Mouse (Mus musculus) macrophage (primary cell): ENCODE data around the gene Nr2c2. TPM values are rescaled to one million over a fixed set of nuclear protein-coding genes. Genes with fewer than 3 reads are reported as not detected.
"Not testable (repeated sequence)": the region's sequence is repeated elsewhere in the genome, so short reads cannot be mapped to it uniquely, and the experiment has no call there.

Source experiments
- H3K27ac ChIP-seq: fragments of 350-480 bp; formaldehyde crosslinking; 2 replicates; pipeline ENCODE4 v1.9.0; 2021
- H3K36me3 ChIP-seq: fragments of 350-480 bp; formaldehyde crosslinking; 2 replicates; pipeline ENCODE4 v1.9.0; 2021; ENCODE audit errors: inconsistent target
- H3K4me3 ChIP-seq: fragments of 350-480 bp; formaldehyde crosslinking; 2 replicates; pipeline ENCODE4 v1.9.0; 2021; ENCODE audit errors: inconsistent target
- H3K79me2 ChIP-seq: fragments of 350-480 bp; formaldehyde crosslinking; 2 replicates; pipeline ENCODE4 v1.9.0; 2021; ENCODE audit errors: inconsistent target
- WGBS: methylation state at CpG from one replicate; pipeline ENCODE4 v1.1.7; 2026; ENCODE audit warnings: inconsistent platforms; ENCODE audit not compliant: missing documents; 5-methylcytosine and 5-hydroxymethylcytosine counted together
- polyA plus RNA-seq: library from polyadenylated mRNA; stranded (reverse); fragments of 250-400 nt; gene quantifications from 3 replicates; pipeline ENCODE4 v1.2.4, GENCODE M21; 2018; ENCODE audit warnings: inconsistent platforms
- total RNA-seq, 78 experiments: library from RNA; depleted of rRNA; stranded (reverse); fragments of 250-400 nt; gene quantifications; 1 replicate in 9 of 78; 2 replicates in 24 of 78; 3 replicates in 43 of 78; 4 replicates in 2 of 78; pipeline ENCODE4 v1.2.4; 2018; ENCODE audit warnings: inconsistent platforms in 56 of 78

Nr2c2 gene
- 100 to 1,000 TPM in 4 of 26 experiments, 10 to 100 TPM in 22; 42.1 to 117 (median 86.8) TPM for total RNA-seq (2018; cell fraction: chromatin; rRNA removed)
- total RNA-seq (2018; cell fraction: cytosol; rRNA removed) = 10 to 100 TPM in 25 of 26 experiments, 1 to 10 TPM in 1; 8.2 to 25.1 (median 16.6) TPM
- total RNA-seq (2018; cell fraction: nucleus; rRNA removed) = 10 to 100 TPM; 27.0 to 74.3 (median 51.0) TPM
- 7.5 to 11.6 TPM (median 8.7 TPM) in 3 replicates for polyA plus RNA-seq

- no peaks in the 10 kb centered on the region for H3K36me3 ChIP-seq
- peak within 1 kb of the TSS; percentile 56 for H3K27ac ChIP-seq
- 1% methylated on average over 57 of the region's 58 CpGs for WGBS
- peaks cover 50% of the 10 kb centered on the region for H3K79me2 ChIP-seq
- H3K4me3 ChIP-seq = peak within 1 kb of the TSS; percentile 78
Observed at GRCm38 (mm10) chr6:92091130-92091591, at the start of gene Nr2c2. Gene Nr2c2 (plus strand): TSS chr6:92091390.

- Histone ChIP-seq H3K4me3 (no peak overlapping the region), H3K27ac (no peak overlapping the region), H3K36me3 (no peaks in the 10 kb centered on the region), H3K79me2 (no peaks in the 10 kb centered on the region)
- WGBS = 67% methylated on average over 4 of the region's 4 CpGs
Observed at GRCm38 (mm10) chr6:92042055-92042454, 49.1 kb upstream of the Nr2c2 start.

- H3K79me2 ChIP-seq = no peaks in the 10 kb centered on the region
- 92% methylated on average over 1 of the region's 1 CpGs for WGBS
- H3K4me3 ChIP-seq = no peak overlapping the region
- no peaks in the 10 kb centered on the region for H3K36me3 ChIP-seq
- H3K27ac ChIP-seq = no peak overlapping the region
Observed at GRCm38 (mm10) chr6:92042850-92043249, 48.3 kb upstream of the Nr2c2 start.

GRCm38 (mm10) chr6:92057768-92058167 lies 33.4 kb upstream of the Nr2c2 start:
- no peaks in the 10 kb centered on the region for H3K36me3 ChIP-seq
- H3K4me3 ChIP-seq = no peak overlapping the region
- no peak overlapping the region for H3K27ac ChIP-seq
- H3K79me2 ChIP-seq = no peaks in the 10 kb centered on the region
- WGBS = 60% methylated on average over 2 of the region's 2 CpGs

- WGBS = 93% methylated on average over 5 of the region's 5 CpGs
- H3K27ac ChIP-seq = no peak overlapping the region
- H3K36me3 ChIP-seq = no peaks in the 10 kb centered on the region
- no peak overlapping the region for H3K4me3 ChIP-seq
- H3K79me2 ChIP-seq = no peaks in the 10 kb centered on the region
Observed at GRCm38 (mm10) chr6:92061725-92062124, 29.5 kb upstream of the Nr2c2 start.

GRCm38 (mm10) chr6:92063452-92063851 lies 27.7 kb upstream of the Nr2c2 start:
- no peak overlapping the region for H3K4me3 ChIP-seq
- no peak overlapping the region for H3K27ac ChIP-seq
- H3K79me2 ChIP-seq = no peaks in the 10 kb centered on the region
- H3K36me3 ChIP-seq = no peaks in the 10 kb centered on the region
- 22% methylated on average over 2 of the region's 2 CpGs for WGBS

GRCm38 (mm10) chr6:92064101-92064500 lies 27.1 kb upstream of the Nr2c2 start:
- Histone ChIP-seq H3K36me3 (no peaks in the 10 kb centered on the region), H3K4me3 (no peak overlapping the region), H3K79me2 (no peaks in the 10 kb centered on the region), H3K27ac (no peak overlapping the region)
- 92% methylated on average over 10 of the region's 10 CpGs for WGBS

- Histone ChIP-seq H3K79me2 (no peaks in the 10 kb centered on the region), H3K36me3 (no peaks in the 10 kb centered on the region), H3K27ac (no peak overlapping the region), H3K4me3 (no peak overlapping the region)
- WGBS = 70% methylated on average over 12 of the region's 12 CpGs
Observed at GRCm38 (mm10) chr6:92065721-92066496, 25.3 kb upstream of the Nr2c2 start.

GRCm38 (mm10) chr6:92067146-92067790 lies 23.9 kb upstream of the Nr2c2 start:
- 58% methylated on average over 16 of the region's 16 CpGs for WGBS
- Histone ChIP-seq H3K36me3 (no peaks in the 10 kb centered on the region), H3K79me2 (no peaks in the 10 kb centered on the region), H3K4me3 (no peak overlapping the region), H3K27ac (no peak overlapping the region)

GRCm38 (mm10) chr6:92071121-92071839 lies 19.9 kb upstream of the Nr2c2 start:
- no peaks in the 10 kb centered on the region for H3K36me3 ChIP-seq
- 90% methylated on average over 15 of the region's 15 CpGs for WGBS
- no peak overlapping the region for H3K27ac ChIP-seq

GRCm38 (mm10) chr6:92080730-92081129 lies 10.5 kb upstream of the Nr2c2 start:
- Histone ChIP-seq H3K36me3 (no peaks in the 10 kb centered on the region), H3K4me3 (no peak overlapping the region)
- WGBS = 100% methylated on average over 2 of the region's 2 CpGs

More at GRCm38 (mm10) chr6:92071121-92071839, 19.9 kb upstream of the Nr2c2 start:
- Histone ChIP-seq H3K4me3 (no peak overlapping the region), H3K79me2 (no peaks in the 10 kb centered on the region)

GRCm38 (mm10) chr6:92082756-92083155 lies 8.4 kb upstream of the Nr2c2 start:
- no peaks in the 10 kb centered on the region for H3K79me2 ChIP-seq
- 93% methylated on average over 4 of the region's 4 CpGs for whole genome bisulfite sequencing
- no peaks in the 10 kb centered on the region for H3K36me3 ChIP-seq
- no peak overlapping the region for H3K4me3 ChIP-seq
- no peak overlapping the region for H3K27ac ChIP-seq

More at GRCm38 (mm10) chr6:92080730-92081129, 10.5 kb upstream of the Nr2c2 start:
- no peaks in the 10 kb centered on the region for H3K79me2 ChIP-seq
- H3K27ac ChIP-seq = no peak overlapping the region

GRCm38 (mm10) chr6:92084932-92085331 lies 6.3 kb upstream of the Nr2c2 start:
- H3K4me3 ChIP-seq = no peak overlapping the region
- H3K27ac ChIP-seq = no peak overlapping the region
- WGBS = 89% methylated on average over 3 of the region's 3 CpGs
- H3K79me2 ChIP-seq = peaks cover 1% of the 10 kb centered on the region; the same call in 1 of the 2 replicates
- H3K36me3 ChIP-seq = no peaks in the 10 kb centered on the region

GRCm38 (mm10) chr6:92089141-92089540 lies 2.0 kb upstream of the Nr2c2 start:
- H3K36me3 ChIP-seq, H3K4me3 ChIP-seq, H3K27ac ChIP-seq: not testable (repeated sequence)
- peaks cover 30% of the 10 kb centered on the region for H3K79me2 ChIP-seq
- WGBS = 92% methylated on average over 7 of the region's 7 CpGs
